Mouse (Mus musculus) liver, adult 2 months (tissue): ENCODE measurements around the gene Faap20. TPM values are rescaled to one million over a fixed set of nuclear protein-coding genes. Genes with fewer than 3 reads are reported as not detected.
"Not testable (repeated sequence)": the region's sequence is repeated elsewhere in the genome, so short reads cannot be mapped to it uniquely, and the experiment has no call there.

Experiments
- DNase-seq: peaks from one replicate; pipeline ENCODE4 v3.0.0-alpha.2; 2011; ENCODE audit warnings: low read depth, low spot score; ENCODE audit errors: extremely low read depth
- H3K27ac ChIP-seq: fragments of 200-500 bp; replicated peaks from 2 replicates; pipeline ENCODE4 v1.5.1; 2012; ENCODE audit warnings: low read depth, mild to moderate bottlenecking, control low read depth, inconsistent platforms, low read length; ENCODE audit not compliant: insufficient read depth
- H3K27me3 ChIP-seq: fragments of 200-500 bp; 2 replicates; pipeline ENCODE4 v1.6.1; 2012; ENCODE audit warnings: mild to moderate bottlenecking, moderate library complexity, low read length, inconsistent platforms; ENCODE audit not compliant: control insufficient read depth, insufficient read depth
- H3K36me3 ChIP-seq: fragments of 200-500 bp; 2 replicates; pipeline ENCODE4 v1.6.1; 2012; ENCODE audit warnings: low read length, inconsistent platforms; ENCODE audit not compliant: control insufficient read depth, insufficient read depth
- H3K4me1 ChIP-seq: fragments of 200-500 bp; 2 replicates; pipeline ENCODE4 v1.6.1; 2011; ENCODE audit warnings: low read length; ENCODE audit not compliant: control insufficient read depth, insufficient read depth
- H3K4me3 ChIP-seq: fragments of 200-500 bp; 2 replicates; pipeline ENCODE4 v1.5.1; 2011; ENCODE audit warnings: low read depth, mild to moderate bottlenecking, control low read depth, low read length, moderate library complexity; ENCODE audit not compliant: insufficient read depth
- H3K79me2 ChIP-seq: fragments of 200-500 bp; 2 replicates; pipeline ENCODE4 v1.6.1; 2012; ENCODE audit warnings: inconsistent platforms, mild to moderate bottlenecking, low read length, moderate library complexity; ENCODE audit not compliant: control insufficient read depth, insufficient read depth
- H3K9ac ChIP-seq: fragments of 200-500 bp; 2 replicates; pipeline ENCODE4 v1.6.1; 2012; ENCODE audit warnings: low read depth, mild to moderate bottlenecking, control low read depth, inconsistent platforms, low read length
- CTCF ChIP-seq: fragments of 200-500 bp; IDR thresholded peaks from 2 replicates; pipeline ENCODE4 v1.5.1; 2011; ENCODE audit warnings: low read depth, low read length, control low read depth
- POLR2A ChIP-seq: fragments of 200-500 bp; IDR thresholded peaks from 2 replicates; pipeline ENCODE4 v1.6.1; 2011; ENCODE audit warnings: low read length, control low read depth; ENCODE audit not compliant: insufficient read depth; ENCODE audit errors: extremely low read depth
- WGBS: fragments of 180-500 bp; shearing (Covaris S2); methylation state at CpG from one replicate; pipeline ENCODE4 v1.1.7; 2018; 5-methylcytosine and 5-hydroxymethylcytosine counted together
- polyA plus RNA-seq: library from polyadenylated mRNA; depleted of rRNA; stranded (reverse); fragments of >200 nt; gene quantifications from 2 replicates; pipeline ENCODE4 v1.2.3, GENCODE M21; 2012
- total RNA-seq: library from RNA; depleted of rRNA; stranded (reverse); fragments of >200 nt; gene quantifications from 2 replicates; pipeline ENCODE4 v1.2.3, GENCODE M21; 2014

Faap20 gene
- total and polyA plus RNA-seq, 2 experiments = 5.4 to 28.6 TPM

- Histone ChIP-seq H3K9ac (no peak overlapping the region), H3K27me3 (no peaks in the 10 kb centered on the region), H3K27ac (no peak overlapping the region), H3K79me2 (no peaks in the 10 kb centered on the region), H3K4me3 (no peak overlapping the region), H3K36me3 (no peaks in the 10 kb centered on the region), H3K4me1 (peaks cover 9% of the 10 kb centered on the region; the same call in 1 of the 2 replicates)
- WGBS = 79% methylated on average over 6 of the region's 6 CpGs
- no peak for DNase-seq
- TF ChIP-seq POLR2A (no peak), CTCF (no peak)
Measured at GRCm38 (mm10) chr4:155239494-155239893, 10.1 kb upstream of the Faap20 start.

- H3K79me2 ChIP-seq = no peaks in the 10 kb centered on the region
- no peak for DNase-seq
- H3K4me3 ChIP-seq = no peak overlapping the region
- H3K27ac ChIP-seq = no peak overlapping the region
- H3K9ac ChIP-seq = no peak overlapping the region
- TF ChIP-seq CTCF = no peak
- no peak for TF ChIP-seq POLR2A
- H3K4me1 ChIP-seq = peaks cover 9% of the 10 kb centered on the region
- H3K27me3 ChIP-seq = no peaks in the 10 kb centered on the region
- H3K36me3 ChIP-seq = no peaks in the 10 kb centered on the region
- 85% methylated on average over 9 of the region's 9 CpGs for WGBS
Measured at GRCm38 (mm10) chr4:155241789-155242188, 7.8 kb upstream of the Faap20 start.

- no peak overlapping the region for H3K27ac ChIP-seq
Measured at GRCm38 (mm10) chr4:155242292-155242691, 7.3 kb upstream of the Faap20 start.

GRCm38 (mm10) chr4:155243233-155243632 is 6.4 kb upstream of the Faap20 start:
- Histone ChIP-seq H3K4me1 (peaks cover 8% of the 10 kb centered on the region), H3K79me2 (no peaks in the 10 kb centered on the region), H3K9ac (no peak overlapping the region), H3K36me3 (no peaks in the 10 kb centered on the region), H3K4me3 (no peak overlapping the region), H3K27me3 (no peaks in the 10 kb centered on the region), H3K27ac (no peak overlapping the region)
- no peak for DNase-seq
- WGBS = 92% methylated on average over 12 of the region's 12 CpGs
- TF ChIP-seq POLR2A = no peak
- TF ChIP-seq CTCF = no peak

More at GRCm38 (mm10) chr4:155242292-155242691, 7.3 kb upstream of the Faap20 start:
- Histone ChIP-seq H3K4me1 (peaks cover 9% of the 10 kb centered on the region), H3K36me3 (no peaks in the 10 kb centered on the region), H3K9ac (no peak overlapping the region), H3K79me2 (no peaks in the 10 kb centered on the region), H3K4me3 (no peak overlapping the region), H3K27me3 (no peaks in the 10 kb centered on the region)
- WGBS = 79% methylated on average over 5 of the region's 5 CpGs
- TF ChIP-seq POLR2A = no peak
- TF ChIP-seq CTCF = no peak
- DNase-seq = peak; percentile 52

- no peak overlapping the region for H3K4me3 ChIP-seq
- H3K79me2 ChIP-seq = no peaks in the 10 kb centered on the region
- no peak overlapping the region for H3K27ac ChIP-seq
- no peaks in the 10 kb centered on the region for H3K36me3 ChIP-seq
- no peaks in the 10 kb centered on the region for H3K27me3 ChIP-seq
- peaks cover 11% of the 10 kb centered on the region for H3K4me1 ChIP-seq
- H3K9ac ChIP-seq = no peak overlapping the region
- peak; percentile 77 for DNase-seq
- 24% methylated on average over 6 of the region's 6 CpGs for WGBS
- TF ChIP-seq POLR2A (no peak), CTCF (no peak)
Measured at GRCm38 (mm10) chr4:155245770-155246492, 3.7 kb upstream of the Faap20 start.

- Histone ChIP-seq H3K36me3 (no peaks in the 10 kb centered on the region), H3K4me1 (peaks cover 11% of the 10 kb centered on the region), H3K79me2 (no peaks in the 10 kb centered on the region), H3K27me3 (no peaks in the 10 kb centered on the region), H3K4me3 (no peak overlapping the region), H3K27ac (no peak overlapping the region), H3K9ac (no peak overlapping the region)
- no peak for DNase-seq
- WGBS = 93% methylated on average over 12 of the region's 12 CpGs
- TF ChIP-seq POLR2A (no peak), CTCF (no peak)
Measured at GRCm38 (mm10) chr4:155246691-155247105, 2.9 kb upstream of the Faap20 start.

- H3K4me3 ChIP-seq, H3K9ac ChIP-seq, H3K79me2 ChIP-seq, DNase-seq, H3K27ac ChIP-seq, H3K36me3 ChIP-seq, H3K27me3 ChIP-seq: not testable (repeated sequence)
- H3K4me1 ChIP-seq = peaks cover 11% of the 10 kb centered on the region
- WGBS = 94% methylated on average over 3 of the region's 3 CpGs
Measured at GRCm38 (mm10) chr4:155248054-155248453, 1.5 kb upstream of the Faap20 start.
